Mouse (Mus musculus): ENCODE data around the gene Ksr2.

GRCm38 (mm10) chr5:117572428-117572827, 158.6 kb downstream of the Ksr2 start:
- no peak for TF ChIP-seq FLI1 (IDR thresholded peaks at IDR 0.05; ENCODE audit: low read length)
- no peak for TF ChIP-seq GATA1 (IDR thresholded peaks at IDR 0.05; ENCODE audit: borderline replicate concordance, low read length)
